Mouse (Mus musculus): Measurements from ENCODE around the gene Gm21117. TPM values are rescaled to one million over a fixed set of nuclear protein-coding genes. Genes with fewer than 3 reads are reported as not detected.
"Not testable (repeated sequence)": the region's sequence is repeated elsewhere in the genome, so short reads cannot be mapped to it uniquely, and the experiment has no call there.

Gene Gm21117
- not detected in 2 replicates for polyA plus RNA-seq (2016; fragmentation: Nextera tagmentation; extraction: Ambion mirVana)

DNA sequence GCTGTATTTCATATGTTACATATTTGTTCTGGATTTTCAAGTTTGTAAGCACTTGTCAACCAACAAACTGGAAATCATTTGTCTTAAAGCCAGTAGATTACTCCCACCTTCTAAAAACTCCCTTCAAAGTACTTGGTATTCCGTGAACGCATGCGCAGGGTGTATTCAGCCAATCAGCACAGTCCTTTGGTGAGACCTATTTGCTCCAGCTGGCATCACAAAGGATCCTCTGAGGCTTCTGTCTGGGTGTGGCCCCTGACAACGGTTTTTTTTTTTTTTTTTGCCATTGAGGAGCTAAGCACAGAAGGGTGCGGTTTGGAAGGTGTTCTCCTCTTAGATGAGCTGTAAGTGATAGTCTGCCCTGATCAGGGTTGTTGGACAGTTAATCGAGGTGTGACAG lies at the start of gene Gm21117:
Gene Gm21117, plus strand, starts transcription at position 301 of the 400 bp plus-strand sequence.
- not testable (repeated sequence) for H3K27me3 ChIP-seq; H3K4me2 ChIP-seq (replicated peaks); H3K9me3 ChIP-seq; H3K4me1 ChIP-seq; H3K4me3 ChIP-seq; ATAC-seq (ENCODE audit: insufficient number of reproducible peaks, insufficient read depth, low FRiP score, low TSS enrichment); H3K36me3 ChIP-seq; H3K9ac ChIP-seq; H3K27ac ChIP-seq
- no CpG with 5 or more reads among the region's 6 CpGs for WGBS
